In genomic region chr10:86339121-86339520, GRCm38 (mm10) we compare ENCODE assay signal across 12 mouse cellular contexts. TPM values are rescaled to one million over a fixed set of nuclear protein-coding genes. Genes with fewer than 3 reads are reported as not detected.
DNase-seq lines count a peak whose midpoint lies in the region; ATAC-seq and TF ChIP-seq lines count a peak whose summit lies in the region.
"Had no signal": no experiment of that assay in that cellular context is flagged by ENCODE, and none has a peak within 500 bp of the region (broad histone marks: within the 10 kb centered on the region; RNA-seq: fewer than 3 reads in every experiment).

No protein-coding gene starts in this region.

- H3K4me2 ChIP-seq in embryonic facial prominence, embryonic 13.5 days, result no peak overlapping the region
- no peak overlapping the region for H3K4me2 ChIP-seq in hindbrain, postnatal 0 days (ENCODE audit: low read depth, low read length)
- no peak overlapping the region for H3K4me2 ChIP-seq in hindbrain, embryonic 14.5 days (replicated peaks)
- no peak overlapping the region for H3K4me2 ChIP-seq in lung, postnatal 0 days (replicated peaks; ENCODE audit: low read depth, low read length)
- no peak overlapping the region for H3K4me2 ChIP-seq in stomach, embryonic 15.5 days
- H3K4me2 ChIP-seq: embryonic facial prominence, embryonic 12.5 days; limb, embryonic 12.5 days had no signal

- H3K4me1 ChIP-seq in embryonic facial prominence, embryonic 13.5 days, result peaks cover 55% of the 10 kb centered on the region
- peaks cover 62% of the 10 kb centered on the region for H3K4me1 ChIP-seq in embryonic facial prominence, embryonic 10.5 days
- H3K4me1 ChIP-seq in hindbrain, postnatal 0 days (ENCODE audit: insufficient read depth, low read length), result peaks cover 24% of the 10 kb centered on the region
- peaks cover 6% of the 10 kb centered on the region; the same call in 1 of the 2 replicates for H3K4me1 ChIP-seq in hindbrain, embryonic 14.5 days (replicated peaks; ENCODE audit: control insufficient read depth, insufficient read depth, low read length)
- peaks cover 59% of the 10 kb centered on the region; the same call in 1 of the 2 replicates for H3K4me1 ChIP-seq in lung, postnatal 0 days (ENCODE audit: insufficient read depth, low read depth, low read length)
- peaks cover 43% of the 10 kb centered on the region for H3K4me1 ChIP-seq in lung, adult 2 months (ENCODE audit: control insufficient read depth, insufficient read depth, low read length)
- H3K4me1 ChIP-seq in stomach, embryonic 15.5 days, result peaks cover 62% of the 10 kb centered on the region

- 84% methylated on average over 4 of the region's 4 CpGs for WGBS in embryonic facial prominence, embryonic 13.5 days
- 91% methylated on average over 4 of the region's 4 CpGs for WGBS in embryonic facial prominence, embryonic 10.5 days
- WGBS in hindbrain, postnatal 0 days, result 78% methylated on average over 4 of the region's 4 CpGs
- WGBS in hindbrain, embryonic 14.5 days, result 89% methylated on average over 4 of the region's 4 CpGs
- WGBS in lung, postnatal 0 days, result 59% methylated on average over 4 of the region's 4 CpGs
- 56% methylated on average over 4 of the region's 4 CpGs for WGBS in lung, adult 2 months
- WGBS in stomach, embryonic 15.5 days, result 68% methylated on average over 4 of the region's 4 CpGs

- no peak for TF ChIP-seq POLR2A in lung, adult 2 months (IDR thresholded peaks at IDR 0.05; ENCODE audit: borderline replicate concordance, extremely low read depth, low read depth, low read length)

- no peak overlapping the region for H3K4me3 ChIP-seq in embryonic facial prominence, embryonic 13.5 days
- H3K4me3 ChIP-seq in embryonic facial prominence, embryonic 10.5 days, result no peak overlapping the region
- no peak overlapping the region for H3K4me3 ChIP-seq in hindbrain, postnatal 0 days (ENCODE audit: low read length)
- no peak overlapping the region for H3K4me3 ChIP-seq in hindbrain, embryonic 14.5 days (replicated peaks; ENCODE audit: low read length)
- H3K4me3 ChIP-seq in lung, postnatal 0 days (ENCODE audit: low read depth, low read length), result no peak overlapping the region
- no peak overlapping the region for H3K4me3 ChIP-seq in lung, adult 2 months (replicated peaks; ENCODE audit: extremely low read depth, low read depth, low read length)
- H3K4me3 ChIP-seq in stomach, embryonic 15.5 days (replicated peaks), result no peak overlapping the region
- H3K4me3 ChIP-seq: embryonic facial prominence, embryonic 12.5 days; limb, embryonic 12.5 days had no signal

- ATAC-seq in embryonic facial prominence, embryonic 13.5 days (ENCODE audit: insufficient number of reproducible peaks, insufficient read depth, low FRiP score, low TSS enrichment, low read depth), result no peak
- no peak for ATAC-seq in hindbrain, postnatal 0 days
- ATAC-seq in hindbrain, embryonic 14.5 days (ENCODE audit: low FRiP score), result no peak
- ATAC-seq in lung, postnatal 0 days, result peak; percentile 9
- no peak for ATAC-seq in stomach, embryonic 15.5 days (ENCODE audit: insufficient read depth, low FRiP score, low read depth)
- ATAC-seq: forebrain, embryonic 16.5 days had no signal

- no peak for TF ChIP-seq CTCF in hindbrain, postnatal 0 days (IDR thresholded peaks at IDR 0.05; ENCODE audit: low read depth)
- no peak for TF ChIP-seq CTCF in lung, postnatal 0 days (IDR thresholded peaks at IDR 0.05)
- no peak for TF ChIP-seq CTCF in lung, adult 2 months (IDR thresholded peaks at IDR 0.05; ENCODE audit: insufficient read depth, low read length)

- DNase-seq in embryonic facial prominence, embryonic 10.5 days (ENCODE audit: low spot score), result no peak
- no peak for DNase-seq in hindbrain, postnatal 0 days (ENCODE audit: low spot score)
- DNase-seq in hindbrain, embryonic 14.5 days (ENCODE audit: low spot score), result no peak
- no peak for DNase-seq in lung, postnatal 0 days (ENCODE audit: low spot score)
- DNase-seq in lung, adult 2 months, result no peak
- no peak for DNase-seq in thymus, postnatal 10 days (ENCODE audit: low spot score in 2 of 2)
- DNase-seq: thymus, postnatal 36 days had no signal

- no peak for TF ChIP-seq EP300 in lung, postnatal 0 days (IDR thresholded peaks at IDR 0.05)

- no peak overlapping the region for H3K9ac ChIP-seq in embryonic facial prominence, embryonic 13.5 days
- no peak overlapping the region for H3K9ac ChIP-seq in hindbrain, postnatal 0 days (replicated peaks; ENCODE audit: low read length)
- H3K9ac ChIP-seq in hindbrain, embryonic 14.5 days, result no peak overlapping the region
- no peak overlapping the region for H3K9ac ChIP-seq in lung, postnatal 0 days (replicated peaks; ENCODE audit: low read depth)
- no peak overlapping the region for H3K9ac ChIP-seq in stomach, embryonic 15.5 days
- H3K9ac ChIP-seq: embryonic facial prominence, embryonic 12.5 days; limb, embryonic 12.5 days had no signal

- H3K27me3 ChIP-seq in embryonic facial prominence, embryonic 13.5 days, result no peaks in the 10 kb centered on the region
- no peaks in the 10 kb centered on the region for H3K27me3 ChIP-seq in embryonic facial prominence, embryonic 10.5 days (replicated peaks; ENCODE audit: low read depth, poor library complexity, severe bottlenecking)
- no peaks in the 10 kb centered on the region for H3K27me3 ChIP-seq in hindbrain, postnatal 0 days (ENCODE audit: insufficient read depth, low read length)
- no peaks in the 10 kb centered on the region for H3K27me3 ChIP-seq in hindbrain, embryonic 14.5 days (ENCODE audit: control insufficient read depth, insufficient read depth, low read length)
- H3K27me3 ChIP-seq in lung, postnatal 0 days (replicated peaks; ENCODE audit: insufficient read depth, low read length), result no peaks in the 10 kb centered on the region
- no peaks in the 10 kb centered on the region for H3K27me3 ChIP-seq in stomach, embryonic 15.5 days (replicated peaks)
- H3K27me3 ChIP-seq: embryonic facial prominence, embryonic 12.5 days; limb, embryonic 12.5 days had no signal

- 0 out of 2 replicates have a peak overlapping the region, but pooled peaks have one; percentile 45 for H3K27ac ChIP-seq in embryonic facial prominence, embryonic 13.5 days
- H3K27ac ChIP-seq in embryonic facial prominence, embryonic 10.5 days (replicated peaks), result no peak overlapping the region
- peak overlapping the region; percentile 55 for H3K27ac ChIP-seq in hindbrain, postnatal 0 days
- H3K27ac ChIP-seq in hindbrain, embryonic 14.5 days, result no peak overlapping the region
- peak overlapping the region; percentile 88 for H3K27ac ChIP-seq in lung, postnatal 0 days (ENCODE audit: low read length)
- H3K27ac ChIP-seq in stomach, embryonic 15.5 days, result peak overlapping the region; percentile 85
- H3K27ac ChIP-seq: embryonic facial prominence, embryonic 12.5 days had no signal

- no peaks in the 10 kb centered on the region for H3K9me3 ChIP-seq in embryonic facial prominence, embryonic 13.5 days
- H3K9me3 ChIP-seq in embryonic facial prominence, embryonic 10.5 days, result no peaks in the 10 kb centered on the region
- no peaks in the 10 kb centered on the region for H3K9me3 ChIP-seq in hindbrain, postnatal 0 days (ENCODE audit: low read length)
- H3K9me3 ChIP-seq in hindbrain, embryonic 14.5 days (ENCODE audit: control insufficient read depth, low read length), result no peaks in the 10 kb centered on the region
- H3K9me3 ChIP-seq in lung, postnatal 0 days (ENCODE audit: low read length), result no peaks in the 10 kb centered on the region
- H3K9me3 ChIP-seq in stomach, embryonic 15.5 days, result no peaks in the 10 kb centered on the region
- H3K9me3 ChIP-seq: embryonic facial prominence, embryonic 12.5 days; limb, embryonic 12.5 days had no signal

- H3K36me3 ChIP-seq in embryonic facial prominence, embryonic 13.5 days, result peaks cover 7% of the 10 kb centered on the region; the same call in 1 of the 2 replicates
- peaks cover 6% of the 10 kb centered on the region; the same call in 1 of the 2 replicates for H3K36me3 ChIP-seq in embryonic facial prominence, embryonic 10.5 days (replicated peaks)
- no peaks in the 10 kb centered on the region; the same call in 1 of the 2 replicates for H3K36me3 ChIP-seq in hindbrain, postnatal 0 days (ENCODE audit: insufficient read depth, low read length)
- no peaks in the 10 kb centered on the region for H3K36me3 ChIP-seq in hindbrain, embryonic 14.5 days (replicated peaks; ENCODE audit: control insufficient read depth, insufficient read depth)
- peaks cover 8% of the 10 kb centered on the region; the same call in 1 of the 2 replicates for H3K36me3 ChIP-seq in lung, postnatal 0 days (ENCODE audit: insufficient read depth, low read length)
- H3K36me3 ChIP-seq in stomach, embryonic 15.5 days, result no peaks in the 10 kb centered on the region

RNA-seq across cellular contexts. Expression of gene Timp3, which starts 38.9 kb away (rescaled TPM):
- polyA plus RNA-seq in embryonic facial prominence, embryonic 13.5 days (2015; fragmentation: Nextera tagmentation; extraction: Ambion mirVana), result 62.7 and 74.0 TPM in 2 replicates
- 29.4 and 36.3 TPM in 2 replicates for polyA plus RNA-seq in embryonic facial prominence, embryonic 10.5 days (2016; fragmentation: Nextera tagmentation; extraction: Ambion mirVana)
- total RNA-seq in hindbrain, postnatal 0 days (2014; rRNA removed), result 141 and 162 TPM in 2 replicates
- 59.7 and 60.0 TPM in 2 replicates for polyA plus RNA-seq in hindbrain, postnatal 0 days (2015; fragmentation: Nextera tagmentation; extraction: Ambion mirVana)
- polyA plus RNA-seq in hindbrain, embryonic 14.5 days (2014; fragmentation: Nextera tagmentation; extraction: Ambion mirVana), result 42.5 and 45.1 TPM in 2 replicates
- 207 and 208 TPM in 2 replicates for polyA plus RNA-seq in lung, postnatal 0 days (2015; fragmentation: Nextera tagmentation; extraction: Ambion mirVana)
- polyA plus RNA-seq in lung, adult 2 months (2012; rRNA removed), result 259 and 473 TPM in 2 replicates
- 63.5 and 66.0 TPM in 2 replicates for polyA plus RNA-seq in stomach, embryonic 15.5 days (2015; fragmentation: Nextera tagmentation; extraction: Ambion mirVana)

Comparison
In these comparisons a context has a peak if more than half of its experiments do, and no peak if none do; other contexts are left out.
1. H3K27ac ChIP-seq: peak in embryonic facial prominence, embryonic 13.5 days (single experiment), hindbrain, postnatal 0 days (single experiment), lung, postnatal 0 days (single experiment) and stomach, embryonic 15.5 days (single experiment); none in embryonic facial prominence, embryonic 10.5 days (single experiment) and hindbrain, embryonic 14.5 days (single experiment).